Mouse (Mus musculus): ENCODE results near the gene C2cd3. TPM values are rescaled to one million over a fixed set of nuclear protein-coding genes. Genes with fewer than 3 reads are reported as not detected.

C2cd3 gene
- polyA plus RNA-seq, 1 experiment from 2014 or later, result 13.1 TPM

- 0 out of 2 replicates have a peak, but pooled peaks cover 10% of the 10 kb centered on the region for H3K36me3 ChIP-seq
- 44% methylated on average over 6 of the region's 6 CpGs for WGBS
- H3K9ac ChIP-seq, result no peak overlapping the region
- H3K27me3 ChIP-seq (replicated peaks), result no peaks in the 10 kb centered on the region
- ATAC-seq (ENCODE audit: extremely low read depth, insufficient number of reproducible peaks, low FRiP score, low TSS enrichment), result no peak
- H3K4me2 ChIP-seq, result no peak overlapping the region
- no peak overlapping the region; the same call in 1 of the 2 replicates for H3K27ac ChIP-seq (replicated peaks)
- H3K9me3 ChIP-seq, result no peaks in the 10 kb centered on the region
- H3K4me1 ChIP-seq, result peaks cover 37% of the 10 kb centered on the region
- H3K4me3 ChIP-seq, result no peak overlapping the region
Measured at GRCm38 (mm10) chr7:100364888-100365287, 7.1 kb upstream of the C2cd3 start.

DNA sequence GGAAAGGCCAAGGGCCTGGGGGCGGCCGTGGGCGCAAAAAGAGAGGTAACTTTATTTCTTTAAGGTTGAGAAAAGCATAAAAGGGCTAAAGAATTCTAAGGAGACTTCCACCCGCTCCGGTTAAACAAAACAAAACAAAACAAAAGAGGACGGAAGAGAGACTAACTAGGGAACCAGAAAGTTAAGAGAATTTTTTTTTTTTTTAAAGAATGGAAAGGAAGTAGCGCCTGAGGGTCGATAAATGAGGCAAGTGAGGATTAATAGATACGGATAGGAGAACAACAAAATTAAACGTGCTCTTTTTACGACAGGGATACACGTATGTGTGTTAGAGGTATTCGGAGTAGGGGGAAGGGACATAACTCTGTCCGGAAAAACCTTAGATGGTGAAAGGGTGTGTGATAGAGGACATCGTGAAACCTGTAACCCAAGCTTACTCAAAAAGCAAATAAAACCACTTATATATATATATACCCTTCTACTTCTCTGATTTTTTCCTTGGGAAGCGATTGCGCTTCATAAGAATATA is 483 bp downstream of the C2cd3 start:
- H3K9me3 ChIP-seq, result no peaks in the 10 kb centered on the region
- peak overlapping the region; percentile 70 for H3K4me2 ChIP-seq
- peaks cover 27% of the 10 kb centered on the region for H3K4me1 ChIP-seq
- H3K27ac ChIP-seq (replicated peaks), result peak overlapping the region; percentile 94
- ATAC-seq (ENCODE audit: extremely low read depth, insufficient number of reproducible peaks, low FRiP score, low TSS enrichment), result no peak
- H3K27me3 ChIP-seq (replicated peaks), result no peaks in the 10 kb centered on the region
- H3K9ac ChIP-seq, result peak overlapping the region; percentile 82
- peaks cover 27% of the 10 kb centered on the region for H3K36me3 ChIP-seq
- peak overlapping the region; percentile 77 for H3K4me3 ChIP-seq
- 7% methylated on average over 17 of the region's 17 CpGs for WGBS

- Histone ChIP-seq H3K4me3 (no peak overlapping the region), H3K4me2 (no peak overlapping the region), H3K9ac (no peak overlapping the region), H3K27me3 (replicated peaks) (no peaks in the 10 kb centered on the region), H3K27ac (replicated peaks) (no peak overlapping the region), H3K4me1 (peaks cover 2% of the 10 kb centered on the region), H3K9me3 (no peaks in the 10 kb centered on the region), H3K36me3 (peaks cover 79% of the 10 kb centered on the region)
- no peak for ATAC-seq (ENCODE audit: extremely low read depth, insufficient number of reproducible peaks, low FRiP score, low TSS enrichment)
- 76% methylated on average over 2 of the region's 2 CpGs for WGBS
Measured at GRCm38 (mm10) chr7:100378257-100378656, 6.2 kb downstream of the C2cd3 start.

- H3K27me3 ChIP-seq (replicated peaks), result no peaks in the 10 kb centered on the region
- no peak overlapping the region for H3K9ac ChIP-seq
- peaks cover 78% of the 10 kb centered on the region for H3K36me3 ChIP-seq
- H3K4me2 ChIP-seq, result no peak overlapping the region
- H3K4me3 ChIP-seq, result no peak overlapping the region
- no peaks in the 10 kb centered on the region for H3K4me1 ChIP-seq
- no peak for ATAC-seq (ENCODE audit: extremely low read depth, insufficient number of reproducible peaks, low FRiP score, low TSS enrichment)
- no peaks in the 10 kb centered on the region for H3K9me3 ChIP-seq
- no peak overlapping the region for H3K27ac ChIP-seq (replicated peaks)
Measured at GRCm38 (mm10) chr7:100381161-100381560, 9.1 kb downstream of the C2cd3 start.

DNA sequence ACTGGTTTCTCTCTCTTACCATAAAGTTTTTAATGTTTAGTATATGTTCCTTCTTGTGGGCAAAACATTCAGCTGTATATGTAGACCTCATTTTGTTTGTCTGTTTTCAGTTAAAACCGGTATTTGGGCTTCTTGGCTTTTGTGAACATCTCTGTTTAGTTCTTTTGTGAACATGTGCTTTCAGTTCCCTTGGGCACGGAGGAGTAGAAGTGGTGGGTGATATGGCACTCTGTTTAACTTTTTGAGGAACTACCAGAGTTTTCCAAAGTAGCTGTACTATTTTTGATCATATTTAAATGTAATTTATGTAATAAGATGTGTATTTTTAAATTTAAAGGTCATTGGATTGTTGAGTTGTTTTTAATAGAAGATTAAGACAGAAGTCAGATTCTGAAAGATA is 11.2 kb downstream of the C2cd3 start:
- no peak overlapping the region for H3K4me3 ChIP-seq
- WGBS, result 88% methylated on average over 2 of the region's 2 CpGs
- H3K9me3 ChIP-seq, result no peaks in the 10 kb centered on the region
- peaks cover 72% of the 10 kb centered on the region for H3K36me3 ChIP-seq
- H3K27ac ChIP-seq (replicated peaks), result no peak overlapping the region
- H3K4me1 ChIP-seq, result no peaks in the 10 kb centered on the region
- no peak overlapping the region for H3K9ac ChIP-seq
- no peak for ATAC-seq (ENCODE audit: extremely low read depth, insufficient number of reproducible peaks, low FRiP score, low TSS enrichment)
- no peak overlapping the region for H3K4me2 ChIP-seq
- H3K27me3 ChIP-seq (replicated peaks), result no peaks in the 10 kb centered on the region

DNA sequence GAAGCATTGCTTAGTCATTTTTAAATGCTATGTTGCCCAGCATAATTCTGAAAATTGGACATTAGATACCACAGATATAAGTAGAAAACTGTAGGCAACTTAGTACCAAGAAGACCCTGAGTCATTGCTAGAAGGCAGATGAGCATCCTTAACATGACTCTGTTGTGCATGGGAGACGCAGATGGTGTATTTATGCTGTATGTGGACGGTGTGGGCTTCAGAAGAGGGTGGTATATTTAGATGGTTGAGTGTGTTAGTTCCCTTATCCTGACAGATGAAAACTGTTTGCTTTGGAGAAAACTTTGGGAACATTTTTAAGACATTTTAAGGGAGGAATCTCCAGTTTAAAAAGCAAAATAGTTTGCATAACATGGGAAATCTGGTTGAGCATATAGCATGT is 16.1 kb downstream of the C2cd3 start:
- WGBS, result 79% methylated on average over 2 of the region's 2 CpGs
- Histone ChIP-seq H3K4me3 (no peak overlapping the region), H3K4me2 (no peak overlapping the region), H3K4me1 (no peaks in the 10 kb centered on the region), H3K9ac (no peak overlapping the region), H3K27me3 (replicated peaks) (no peaks in the 10 kb centered on the region), H3K36me3 (peaks cover 73% of the 10 kb centered on the region), H3K27ac (replicated peaks) (no peak overlapping the region), H3K9me3 (no peaks in the 10 kb centered on the region)
- ATAC-seq (ENCODE audit: extremely low read depth, insufficient number of reproducible peaks, low FRiP score, low TSS enrichment), result no peak

DNA sequence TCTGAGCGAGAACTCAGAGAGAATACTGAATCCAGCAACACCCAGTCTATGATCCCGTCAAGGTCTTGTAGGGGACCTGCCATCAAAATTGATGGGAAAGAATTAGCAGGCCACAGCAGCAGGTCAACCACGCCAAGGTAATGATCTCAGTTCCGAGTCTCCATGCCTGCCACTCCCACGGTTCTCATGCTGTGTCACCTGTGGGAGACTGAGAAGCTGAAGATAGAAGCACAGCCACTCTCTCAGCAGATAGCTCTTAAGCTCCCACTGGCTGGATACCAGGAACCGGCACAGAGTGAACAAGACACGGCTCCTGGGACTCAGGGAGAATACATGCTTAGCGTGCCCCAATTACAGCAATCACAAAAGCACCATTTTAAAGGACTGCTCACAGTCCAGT is 18.1 kb downstream of the C2cd3 start:
- Histone ChIP-seq H3K36me3 (peaks cover 76% of the 10 kb centered on the region), H3K9ac (no peak overlapping the region), H3K4me3 (no peak overlapping the region), H3K4me2 (no peak overlapping the region), H3K27ac (replicated peaks) (no peak overlapping the region), H3K4me1 (no peaks in the 10 kb centered on the region), H3K9me3 (no peaks in the 10 kb centered on the region), H3K27me3 (replicated peaks) (no peaks in the 10 kb centered on the region)
- ATAC-seq (ENCODE audit: extremely low read depth, insufficient number of reproducible peaks, low FRiP score, low TSS enrichment), result no peak
- 82% methylated on average over 8 of the region's 8 CpGs for WGBS

DNA sequence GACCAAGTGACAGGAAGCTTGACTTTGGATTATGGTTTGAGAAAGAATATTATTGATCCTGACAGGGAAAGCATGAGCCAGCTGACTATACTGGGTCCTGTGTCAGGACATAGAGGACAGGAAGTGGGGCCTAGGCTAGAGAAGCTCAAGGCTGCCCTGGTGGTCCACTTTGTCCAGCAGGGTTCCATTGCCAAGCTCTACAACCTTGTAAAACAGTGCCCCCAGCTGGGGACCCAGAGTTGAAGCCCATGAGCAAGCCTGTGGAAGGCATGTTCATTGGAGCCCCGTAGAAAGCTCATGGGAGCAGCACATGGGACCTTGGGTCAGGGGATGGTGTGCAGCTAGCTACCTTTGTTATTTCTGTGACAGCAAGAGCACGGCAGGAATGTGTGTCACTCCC is 20.2 kb downstream of the C2cd3 start:
- no peaks in the 10 kb centered on the region for H3K9me3 ChIP-seq
- no peak overlapping the region for H3K4me2 ChIP-seq
- H3K36me3 ChIP-seq, result peaks cover 93% of the 10 kb centered on the region
- H3K27me3 ChIP-seq (replicated peaks), result no peaks in the 10 kb centered on the region
- H3K27ac ChIP-seq (replicated peaks), result no peak overlapping the region
- WGBS, result 63% methylated on average over 2 of the region's 2 CpGs
- H3K4me1 ChIP-seq, result no peaks in the 10 kb centered on the region
- no peak overlapping the region for H3K4me3 ChIP-seq
- H3K9ac ChIP-seq, result no peak overlapping the region
- ATAC-seq (ENCODE audit: extremely low read depth, insufficient number of reproducible peaks, low FRiP score, low TSS enrichment), result no peak

DNA sequence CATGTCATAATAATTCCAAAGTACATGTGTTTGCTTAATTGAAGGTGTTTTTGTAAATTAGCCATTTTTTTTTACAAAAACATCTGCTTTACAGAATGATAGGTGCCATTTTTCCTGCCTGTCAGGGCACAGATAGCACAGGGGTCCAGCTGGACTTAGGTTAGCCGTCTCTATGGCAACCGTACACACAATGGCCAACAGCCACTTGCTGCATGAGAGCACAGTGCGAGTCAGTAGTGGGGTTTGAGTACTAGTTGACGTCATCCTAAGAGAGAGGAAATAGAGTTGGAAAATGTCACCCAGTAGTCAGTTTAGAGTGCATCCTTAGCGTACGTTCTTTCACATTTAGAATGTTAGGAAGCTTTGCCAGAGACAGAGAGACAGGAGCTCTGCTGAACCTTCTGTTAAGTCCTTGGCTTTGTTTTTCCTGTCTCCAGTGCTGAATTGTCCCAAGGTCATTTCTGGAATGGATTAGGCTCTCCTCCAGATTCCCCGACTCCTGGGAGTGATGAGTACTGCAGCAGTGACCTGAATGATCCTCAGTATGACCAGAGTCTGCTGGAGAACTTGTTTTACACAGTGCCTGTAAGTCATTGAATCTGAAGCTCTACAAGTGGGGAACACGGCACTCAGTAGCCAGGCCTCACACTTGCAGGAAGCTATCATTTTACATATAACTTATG is 27.3 kb downstream of the C2cd3 start:
- Histone ChIP-seq H3K9ac (0 out of 2 replicates have a peak overlapping the region, but pooled peaks have one; percentile 6), H3K36me3 (peaks cover 78% of the 10 kb centered on the region), H3K27me3 (replicated peaks) (no peaks in the 10 kb centered on the region), H3K4me1 (peaks cover 10% of the 10 kb centered on the region), H3K4me2 (peak overlapping the region; percentile 5; the same call in 1 of the 2 replicates), H3K27ac (replicated peaks) (peak overlapping the region; percentile 43; the same call in 1 of the 2 replicates), H3K9me3 (no peaks in the 10 kb centered on the region), H3K4me3 (no peak overlapping the region)
- WGBS, result 46% methylated on average over 8 of the region's 8 CpGs
- ATAC-seq (ENCODE audit: extremely low read depth, insufficient number of reproducible peaks, low FRiP score, low TSS enrichment), result no peak

- H3K4me2 ChIP-seq, result no peak overlapping the region
- H3K27ac ChIP-seq (replicated peaks), result no peak overlapping the region
- H3K9me3 ChIP-seq, result no peaks in the 10 kb centered on the region
- no peaks in the 10 kb centered on the region for H3K27me3 ChIP-seq (replicated peaks)
- peaks cover 73% of the 10 kb centered on the region for H3K36me3 ChIP-seq
- no peak overlapping the region for H3K9ac ChIP-seq
- no peak overlapping the region for H3K4me3 ChIP-seq
- WGBS, result 62% methylated on average over 4 of the region's 4 CpGs
- ATAC-seq (ENCODE audit: extremely low read depth, insufficient number of reproducible peaks, low FRiP score, low TSS enrichment), result no peak
- peaks cover 10% of the 10 kb centered on the region for H3K4me1 ChIP-seq
Measured at GRCm38 (mm10) chr7:100400899-100401539, 29.0 kb downstream of the C2cd3 start.

- Histone ChIP-seq H3K4me1 (peaks cover 10% of the 10 kb centered on the region), H3K9ac (no peak overlapping the region), H3K9me3 (no peaks in the 10 kb centered on the region), H3K36me3 (peaks cover 74% of the 10 kb centered on the region), H3K27me3 (replicated peaks) (no peaks in the 10 kb centered on the region), H3K4me2 (no peak overlapping the region), H3K4me3 (no peak overlapping the region), H3K27ac (replicated peaks) (no peak overlapping the region)
- ATAC-seq (ENCODE audit: extremely low read depth, insufficient number of reproducible peaks, low FRiP score, low TSS enrichment), result no peak
- 86% methylated on average over 4 of the region's 4 CpGs for WGBS
Measured at GRCm38 (mm10) chr7:100402715-100403114, 30.7 kb downstream of the C2cd3 start.

- WGBS, result 93% methylated on average over 5 of the region's 5 CpGs
- no peak overlapping the region for H3K4me3 ChIP-seq
- peaks cover 91% of the 10 kb centered on the region for H3K36me3 ChIP-seq
Measured at GRCm38 (mm10) chr7:100407677-100408076, 35.6 kb downstream of the C2cd3 start.

More at GRCm38 (mm10) chr7:100407677-100408076, 35.6 kb downstream of the C2cd3 start:
- Histone ChIP-seq H3K4me1 (no peaks in the 10 kb centered on the region), H3K27ac (replicated peaks) (no peak overlapping the region), H3K27me3 (replicated peaks) (no peaks in the 10 kb centered on the region), H3K9ac (no peak overlapping the region), H3K4me2 (no peak overlapping the region), H3K9me3 (no peaks in the 10 kb centered on the region)
- ATAC-seq (ENCODE audit: extremely low read depth, insufficient number of reproducible peaks, low FRiP score, low TSS enrichment), result no peak

All from heart, embryonic 13.5 days (tissue).